Mouse (Mus musculus): ENCODE data around the gene Tubg2.
"Not testable (repeated sequence)": the region's sequence is repeated elsewhere in the genome, so short reads cannot be mapped to it uniquely, and the experiment has no call there.

Gene Tubg2

DNA sequence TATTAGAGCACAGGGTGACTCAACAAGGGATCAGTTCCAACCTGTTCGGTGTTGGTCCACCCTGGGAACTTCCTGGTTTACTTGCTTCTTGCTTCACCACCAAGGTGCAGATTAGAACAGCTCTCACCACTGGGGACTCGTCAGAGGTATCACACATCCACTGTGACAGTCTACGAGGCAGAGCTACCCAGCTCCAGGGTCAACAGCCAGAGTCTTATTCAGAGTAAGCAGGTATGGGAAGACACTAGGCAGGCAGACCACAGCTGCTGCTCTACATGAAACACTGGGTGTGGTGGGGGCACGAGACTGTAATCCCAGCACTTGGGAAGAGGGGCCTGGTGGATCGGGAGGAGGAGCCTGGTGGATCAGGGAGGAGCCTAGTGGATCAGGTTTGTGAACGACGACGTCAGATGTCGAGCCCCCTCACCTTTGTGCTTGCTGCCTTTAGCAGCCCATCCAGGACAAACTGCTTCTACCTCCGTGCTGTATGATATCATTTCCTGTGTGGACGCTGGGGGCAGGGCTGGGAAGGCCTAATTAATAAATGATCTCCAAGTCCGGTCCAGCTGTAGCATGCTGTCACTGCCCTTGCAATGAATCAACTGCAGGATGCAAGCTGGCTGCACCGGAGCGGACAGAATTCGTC lies 17.0 kb upstream of the Tubg2 start:
- no peak for DNase-seq (ENCODE audit: low read depth, low spot score)

DNA sequence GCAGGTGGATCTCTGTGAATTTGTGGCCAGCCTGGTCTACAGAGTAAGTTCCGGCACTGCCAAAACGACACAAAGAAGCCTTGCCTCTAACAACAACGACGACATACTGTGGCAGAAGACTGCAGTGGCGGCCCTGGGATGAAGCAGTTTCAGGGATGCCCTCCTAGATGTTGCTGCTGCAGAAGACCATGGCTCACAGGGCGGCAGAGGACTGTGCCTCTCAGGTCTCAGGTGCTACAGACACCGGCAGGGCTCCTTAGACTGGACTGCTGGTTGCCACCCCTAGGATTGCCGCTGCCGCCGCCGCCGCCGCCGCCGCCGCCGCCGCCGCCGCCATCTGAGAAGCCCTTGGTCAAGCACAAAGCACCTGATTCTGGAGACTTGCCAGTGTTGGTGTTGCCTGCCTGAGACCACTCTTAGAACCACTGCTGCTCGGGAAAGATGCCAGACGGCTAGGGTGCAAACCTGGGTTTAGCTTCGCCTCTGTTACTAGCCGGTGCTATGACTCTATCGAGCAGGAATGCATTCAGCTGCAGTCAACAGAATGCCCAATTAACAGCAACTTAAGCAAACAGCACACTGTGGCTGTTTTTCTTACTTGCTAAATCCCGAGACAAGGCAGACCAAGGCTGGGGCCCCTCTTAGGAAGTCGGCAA lies 15.4 kb upstream of the Tubg2 start:
- DNase-seq (ENCODE audit: low read depth, low spot score), result no peak

DNA sequence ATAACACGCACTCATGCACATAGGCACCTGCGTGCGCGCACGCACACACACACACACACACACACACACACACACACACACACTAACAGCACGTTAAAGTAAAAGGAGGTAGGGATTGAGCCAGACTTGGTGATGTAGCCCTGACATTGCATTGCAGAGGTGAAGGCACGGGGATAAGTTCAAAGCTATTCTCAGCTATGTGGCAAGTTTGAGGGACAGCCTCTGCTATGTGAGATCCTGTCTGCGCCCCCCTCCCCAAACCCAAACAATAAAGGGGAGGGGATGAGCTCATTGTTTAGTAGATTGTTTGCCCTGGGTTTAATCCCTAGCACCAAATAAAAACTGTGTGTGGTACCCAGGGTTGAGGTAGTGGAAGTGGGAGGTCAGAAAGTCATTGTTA lies 14.6 kb upstream of the Tubg2 start:
- no peak for DNase-seq (ENCODE audit: low read depth, low spot score)

DNA sequence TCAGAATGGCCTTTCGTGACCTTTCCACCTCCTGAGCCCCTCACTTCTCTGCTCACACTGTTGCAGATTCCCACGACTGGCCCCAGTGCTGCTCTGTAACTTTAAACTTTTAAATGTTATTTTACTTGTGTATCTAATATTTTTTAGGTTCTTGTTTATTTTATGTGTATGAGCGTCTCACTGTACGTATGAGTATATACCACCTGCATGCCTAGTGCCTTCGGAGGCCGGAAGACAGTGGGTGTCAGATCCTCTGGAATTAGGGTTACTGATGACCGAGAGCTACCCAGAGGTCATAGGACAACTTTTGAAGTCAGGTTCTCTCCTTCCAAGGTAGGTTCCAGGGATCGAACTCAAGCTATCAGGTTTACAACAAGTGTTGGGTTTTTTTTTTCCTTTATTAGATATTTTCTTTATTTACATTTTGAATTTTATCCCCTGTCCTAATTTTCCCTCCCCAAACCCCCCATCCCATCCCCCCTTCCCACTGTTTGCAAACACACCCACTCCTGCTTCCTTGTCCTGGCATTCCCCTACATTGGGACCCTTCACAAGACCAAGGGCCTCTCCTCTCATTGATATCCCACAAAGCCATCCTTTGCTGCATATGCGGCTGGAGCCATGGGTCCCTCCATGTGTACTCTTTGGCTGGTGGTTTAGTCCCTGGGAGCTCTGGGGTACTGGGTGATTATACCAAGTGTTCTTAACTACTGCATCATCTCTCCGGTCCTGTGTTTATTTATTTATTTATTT lies 13.3 kb upstream of the Tubg2 start:
- DNase-seq (ENCODE audit: low read depth, low spot score), result no peak

DNA sequence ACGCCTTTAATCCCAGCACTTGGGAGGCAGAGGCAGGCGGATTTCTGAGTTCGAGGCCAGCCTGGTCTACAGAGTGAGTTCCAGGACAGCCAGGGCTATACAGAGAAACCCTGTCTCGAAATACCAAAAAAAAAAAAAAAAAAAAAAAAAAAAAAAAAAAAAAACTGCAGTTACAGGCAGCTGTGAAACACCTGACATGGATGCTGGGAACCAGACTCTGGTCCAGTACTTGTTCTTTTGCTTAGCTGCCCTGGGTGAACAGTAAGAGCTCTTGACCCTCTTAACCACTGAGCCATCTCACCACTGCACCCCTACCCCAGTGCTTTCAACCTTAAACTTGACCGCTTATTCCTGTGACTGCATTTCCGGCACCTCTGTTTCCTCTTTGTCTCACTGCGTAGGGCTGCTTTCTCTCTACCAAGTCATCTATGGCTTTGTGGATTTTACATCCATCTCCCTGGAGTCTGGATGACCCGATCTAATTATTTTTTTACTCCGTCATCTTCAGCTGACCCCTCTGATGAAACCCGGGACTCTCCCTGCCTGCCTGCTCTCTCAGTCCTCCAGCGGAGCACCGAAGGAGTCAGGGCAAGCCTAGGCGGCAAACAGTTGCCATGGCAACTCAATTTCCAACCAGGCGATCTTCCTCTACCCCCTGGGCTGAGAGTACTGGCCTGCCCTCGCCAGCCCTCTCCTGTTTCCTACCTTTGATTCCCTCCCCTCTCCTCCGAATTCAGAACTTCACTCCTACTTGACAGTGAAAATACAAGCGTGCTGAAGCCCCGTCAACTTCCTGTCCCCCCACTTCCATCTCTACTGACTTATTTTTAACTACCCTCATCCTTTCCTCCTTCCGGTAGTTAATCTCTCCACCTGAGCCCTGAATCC lies 12.1 kb upstream of the Tubg2 start:
- DNase-seq (ENCODE audit: low read depth, low spot score), result no peak

DNA sequence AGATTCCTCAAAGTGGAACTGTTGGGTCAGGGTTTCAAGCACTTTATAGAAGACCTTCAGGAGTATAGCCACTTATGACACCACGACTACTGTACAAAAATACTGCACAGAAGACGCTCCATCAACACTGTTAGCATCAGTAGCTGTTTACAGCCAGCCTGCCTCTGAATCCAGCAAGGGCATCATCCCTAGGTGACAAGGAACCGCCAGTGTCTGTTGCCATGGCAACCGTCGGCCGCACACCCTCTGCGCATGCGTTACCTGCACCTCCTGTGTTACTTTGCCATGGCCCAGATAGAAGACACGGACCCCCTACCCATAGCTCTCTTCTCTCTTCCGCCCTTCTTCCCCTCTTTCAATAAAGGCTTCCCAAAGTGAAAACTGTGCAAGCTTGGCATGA lies 9.3 kb upstream of the Tubg2 start:
- no peak for DNase-seq (ENCODE audit: low read depth, low spot score)

DNA sequence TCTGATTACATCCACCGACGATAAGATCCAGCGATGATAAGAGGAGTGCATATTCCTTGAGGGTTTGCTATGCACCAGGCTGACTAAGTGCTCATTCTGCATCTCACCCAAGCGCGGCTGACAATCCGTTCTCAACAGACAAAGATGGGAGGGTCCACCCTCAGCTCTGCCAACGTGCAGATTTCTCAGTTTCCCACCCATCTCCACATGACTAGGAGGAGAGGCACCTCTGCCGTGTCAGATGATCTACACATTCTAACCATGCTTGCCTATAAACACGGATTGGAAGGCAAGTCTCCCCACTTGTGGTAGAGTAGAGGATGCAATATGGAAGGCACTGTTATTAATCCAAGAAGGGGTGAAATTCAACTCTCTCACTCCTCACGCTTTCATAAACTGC lies 7.0 kb upstream of the Tubg2 start:
- no peak for DNase-seq (ENCODE audit: low read depth, low spot score)

DNA sequence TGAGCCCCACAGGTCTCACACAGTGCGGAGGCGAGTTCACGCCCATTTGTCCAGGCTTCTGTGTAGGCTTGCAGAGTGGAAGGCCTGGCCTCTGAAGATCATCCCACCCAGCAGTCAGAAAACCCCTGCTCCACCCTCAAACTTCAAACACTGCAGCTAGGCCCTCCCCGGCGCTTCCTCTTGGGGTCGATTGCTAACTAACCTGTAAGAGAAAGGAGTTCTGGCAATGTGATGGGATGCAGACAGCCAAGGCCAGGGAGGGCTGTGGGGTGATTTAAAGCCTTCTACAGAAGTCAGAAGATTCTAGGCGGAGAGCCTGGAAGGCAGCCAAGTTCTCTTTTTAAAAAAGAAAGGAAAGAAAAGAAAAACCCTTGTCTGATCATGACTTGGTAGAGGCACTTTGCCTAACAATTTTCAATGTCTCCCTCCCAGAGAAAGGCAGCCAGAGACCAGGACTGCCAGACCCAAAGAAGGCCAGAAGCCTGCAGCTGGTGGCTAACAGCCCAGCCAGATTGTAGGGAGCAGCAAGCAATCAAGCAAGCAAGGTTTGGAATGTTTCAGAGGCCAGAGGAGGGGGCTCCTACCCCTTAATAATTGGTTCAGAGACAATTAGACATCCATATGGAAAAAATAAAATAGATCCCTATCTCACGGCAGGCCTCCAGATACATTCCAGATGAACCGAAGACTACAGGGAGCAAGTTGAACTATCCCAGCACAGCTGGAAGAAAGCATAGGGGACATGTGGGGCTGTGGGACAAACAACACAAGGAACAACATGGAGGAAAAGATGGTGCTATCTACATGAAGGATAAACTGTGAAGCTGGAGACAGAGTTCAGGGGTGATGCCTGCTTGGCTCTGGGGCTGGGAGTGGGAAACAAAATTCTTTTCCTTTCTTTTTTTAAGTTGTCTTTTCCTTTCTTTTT lies 6.3 kb upstream of the Tubg2 start:
- DNase-seq (ENCODE audit: low read depth, low spot score), result no peak

DNA sequence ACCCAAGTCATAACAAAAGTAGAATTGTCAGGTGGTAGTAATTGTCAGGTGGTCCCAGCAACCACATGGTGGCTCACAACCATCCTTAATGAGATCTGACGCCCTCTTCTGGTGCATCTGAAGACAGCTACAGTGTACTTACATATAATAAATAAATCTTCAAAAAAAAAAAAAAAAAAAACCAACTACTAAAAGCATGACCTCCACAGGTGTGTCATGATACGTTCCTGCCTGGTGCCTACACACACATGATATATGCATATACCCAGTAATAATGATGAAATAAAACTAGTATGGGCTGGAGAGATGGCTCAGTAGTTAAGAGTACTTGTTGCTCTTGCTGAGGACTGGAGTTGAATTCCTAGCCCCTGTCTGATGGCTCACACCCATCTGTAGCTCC lies 4.6 kb upstream of the Tubg2 start:
- no peak for DNase-seq (ENCODE audit: low read depth, low spot score)

DNA sequence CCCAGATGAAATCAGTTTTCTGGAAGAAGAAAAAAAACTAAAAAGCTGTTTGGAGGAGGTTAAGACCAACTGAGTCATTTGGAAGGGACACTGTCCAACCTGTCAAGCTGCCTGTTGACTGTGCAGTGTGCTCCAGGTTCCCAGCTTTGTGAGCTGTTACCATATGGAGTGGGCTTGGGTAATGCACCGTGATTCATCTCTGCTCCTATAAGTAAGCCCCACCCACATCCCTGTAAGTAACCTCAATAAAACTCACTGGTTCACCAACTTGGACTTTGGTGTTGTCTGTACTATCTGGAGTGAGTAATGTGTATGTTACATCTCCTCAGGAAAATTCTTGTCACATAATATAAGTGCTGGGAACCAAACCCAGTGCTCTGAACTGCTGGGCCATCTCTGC lies 2.9 kb upstream of the Tubg2 start:
- no peak for DNase-seq (ENCODE audit: low read depth, low spot score)

DNA sequence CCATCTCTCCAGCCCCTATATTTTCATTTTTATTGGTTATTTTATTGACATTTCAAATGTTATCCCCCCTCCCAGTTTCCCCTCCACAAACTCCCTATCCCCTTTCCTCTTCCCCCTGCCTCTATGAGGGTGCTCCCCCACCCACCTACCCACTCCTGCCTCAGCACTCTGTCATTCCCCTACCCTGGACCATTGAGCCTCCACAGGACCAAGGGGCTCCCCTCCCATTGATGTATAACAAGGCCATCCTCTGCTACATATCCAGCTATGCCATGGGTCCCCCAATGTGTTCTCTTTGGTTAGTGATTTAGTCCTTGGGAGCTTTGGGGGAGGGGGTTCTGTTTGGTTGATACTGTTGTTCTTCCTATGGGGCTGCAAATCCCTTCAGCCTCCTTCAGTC lies 1.1 kb upstream of the Tubg2 start:
- no peak for DNase-seq (ENCODE audit: low read depth, low spot score)

DNA sequence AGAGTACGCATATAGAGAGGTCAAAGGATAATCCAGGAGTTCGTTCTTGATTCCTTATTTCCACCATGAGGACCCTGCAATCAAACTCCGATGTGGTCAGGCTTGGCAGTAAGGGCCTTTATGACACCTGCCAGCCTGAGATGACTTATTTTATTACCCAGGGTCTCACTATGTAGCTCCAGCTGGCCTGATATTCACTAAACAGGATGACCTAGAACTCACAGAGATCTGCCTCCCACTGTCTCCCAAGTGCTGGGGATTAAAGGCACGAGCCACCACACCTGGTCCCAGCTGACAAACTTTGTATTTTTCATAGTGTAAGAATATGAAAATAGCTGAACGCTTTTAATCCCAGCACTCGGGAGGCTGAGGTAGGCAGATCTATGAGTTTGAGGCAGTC lies 556 bp upstream of the Tubg2 start:
- no peak for DNase-seq (ENCODE audit: low read depth, low spot score)

DNA sequence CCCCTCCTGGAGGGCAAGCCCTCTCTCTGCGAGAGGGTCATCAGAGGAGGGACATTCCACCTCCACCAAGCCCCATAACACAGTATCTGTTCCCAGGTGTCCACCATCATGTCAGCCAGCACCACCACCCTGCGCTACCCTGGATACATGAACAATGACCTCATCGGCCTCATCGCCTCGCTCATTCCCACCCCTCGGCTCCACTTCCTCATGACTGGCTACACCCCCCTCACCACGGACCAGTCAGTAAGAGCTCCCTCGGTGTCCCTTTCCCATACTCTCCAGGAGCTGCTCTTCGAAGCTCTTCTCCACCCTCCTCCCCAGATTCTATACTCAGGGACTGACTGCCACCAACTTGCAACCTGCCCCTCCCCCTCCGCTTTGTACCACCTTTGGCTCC lies 4.4 kb downstream of the Tubg2 start:
- not testable (repeated sequence) for DNase-seq (ENCODE audit: low read depth, low spot score)

DNA sequence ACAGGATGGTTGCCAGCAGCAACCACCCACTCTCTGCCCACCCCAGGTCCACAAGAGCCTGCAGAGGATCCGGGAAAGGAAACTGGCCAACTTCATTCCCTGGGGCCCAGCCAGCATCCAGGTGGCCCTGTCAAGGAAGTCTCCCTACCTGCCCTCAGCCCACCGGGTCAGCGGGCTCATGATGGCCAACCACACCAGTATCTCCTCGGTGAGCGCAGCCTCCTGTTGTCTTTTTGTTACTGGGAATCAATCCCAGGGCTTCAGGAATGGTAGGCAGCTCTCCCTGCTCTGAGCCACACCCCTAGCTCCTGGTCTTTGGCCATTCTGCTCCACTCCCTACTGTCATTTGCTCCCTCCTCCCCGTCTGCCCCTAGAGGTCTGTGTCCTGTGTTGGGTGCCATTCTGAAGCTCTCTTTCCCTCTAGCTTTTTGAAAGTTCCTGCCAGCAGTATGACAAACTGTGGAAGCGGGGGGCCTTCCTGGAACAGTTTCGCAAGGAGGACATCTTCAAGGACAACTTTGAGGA lies 5.3 kb downstream of the Tubg2 start:
- DNase-seq (ENCODE audit: low read depth, low spot score), result not testable (repeated sequence)

DNA sequence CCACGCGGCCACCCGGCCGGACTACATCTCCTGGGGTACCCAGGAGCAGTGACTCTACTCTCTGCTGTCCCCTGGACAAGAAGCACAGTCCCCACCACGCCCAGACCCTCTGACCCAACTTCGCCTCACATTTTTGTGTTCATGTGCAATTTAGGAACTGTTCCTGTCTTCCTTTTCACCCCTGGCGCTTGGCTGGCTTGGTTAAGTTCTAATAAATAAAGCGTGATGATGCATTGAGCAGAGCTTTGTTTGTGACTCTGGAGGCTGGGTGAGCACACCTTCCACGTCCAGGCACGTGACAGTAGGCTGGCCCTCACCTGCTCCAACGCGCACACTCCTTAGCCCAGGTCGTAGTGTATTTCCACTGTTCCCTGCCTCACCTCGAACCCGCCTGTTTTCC lies 5.8 kb downstream of the Tubg2 start:
- DNase-seq (ENCODE audit: low read depth, low spot score), result no peak

DNA sequence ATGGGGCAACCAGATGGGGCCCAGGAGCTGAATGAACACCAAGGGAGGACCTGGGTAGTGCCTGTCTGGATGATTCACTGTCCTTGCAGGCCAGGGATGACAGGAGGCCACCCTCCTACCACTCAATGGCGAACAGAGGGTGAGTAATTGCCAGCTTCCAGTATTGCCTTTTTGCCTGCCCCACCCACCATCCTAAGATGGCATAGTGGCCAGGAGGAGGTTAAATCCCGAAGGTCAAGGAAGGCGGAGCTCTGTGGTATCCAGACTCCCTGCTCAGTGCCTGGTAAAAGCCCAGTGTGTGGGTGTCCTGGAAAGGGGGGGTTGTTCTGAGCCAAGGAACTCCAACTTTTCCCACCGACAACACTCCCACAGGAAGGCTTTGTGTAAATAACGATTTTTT lies 6.6 kb downstream of the Tubg2 start:
- DNase-seq (ENCODE audit: low read depth, low spot score), result no peak

DNA sequence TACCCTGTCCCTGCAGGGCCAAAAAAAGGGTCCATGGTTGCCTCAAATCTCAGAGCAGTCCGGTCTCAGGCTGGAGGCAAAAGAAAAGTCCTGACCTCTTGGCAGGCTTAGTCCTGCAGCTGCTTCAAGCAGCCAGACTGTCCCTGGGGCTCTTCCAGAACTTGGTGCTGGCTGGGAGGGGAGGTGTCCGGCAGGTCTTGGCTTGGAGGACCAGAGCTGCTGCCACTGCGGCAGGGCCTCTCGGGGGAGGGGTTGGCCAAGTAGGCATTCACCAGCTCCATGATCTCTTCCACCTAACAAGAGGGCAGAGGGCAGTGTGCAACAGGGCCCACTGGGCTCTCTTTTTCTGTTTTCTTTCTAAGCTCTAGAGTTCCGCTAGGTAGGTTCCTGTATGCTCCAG lies 7.1 kb downstream of the Tubg2 start:
- DNase-seq (ENCODE audit: low read depth, low spot score), result no peak

DNA sequence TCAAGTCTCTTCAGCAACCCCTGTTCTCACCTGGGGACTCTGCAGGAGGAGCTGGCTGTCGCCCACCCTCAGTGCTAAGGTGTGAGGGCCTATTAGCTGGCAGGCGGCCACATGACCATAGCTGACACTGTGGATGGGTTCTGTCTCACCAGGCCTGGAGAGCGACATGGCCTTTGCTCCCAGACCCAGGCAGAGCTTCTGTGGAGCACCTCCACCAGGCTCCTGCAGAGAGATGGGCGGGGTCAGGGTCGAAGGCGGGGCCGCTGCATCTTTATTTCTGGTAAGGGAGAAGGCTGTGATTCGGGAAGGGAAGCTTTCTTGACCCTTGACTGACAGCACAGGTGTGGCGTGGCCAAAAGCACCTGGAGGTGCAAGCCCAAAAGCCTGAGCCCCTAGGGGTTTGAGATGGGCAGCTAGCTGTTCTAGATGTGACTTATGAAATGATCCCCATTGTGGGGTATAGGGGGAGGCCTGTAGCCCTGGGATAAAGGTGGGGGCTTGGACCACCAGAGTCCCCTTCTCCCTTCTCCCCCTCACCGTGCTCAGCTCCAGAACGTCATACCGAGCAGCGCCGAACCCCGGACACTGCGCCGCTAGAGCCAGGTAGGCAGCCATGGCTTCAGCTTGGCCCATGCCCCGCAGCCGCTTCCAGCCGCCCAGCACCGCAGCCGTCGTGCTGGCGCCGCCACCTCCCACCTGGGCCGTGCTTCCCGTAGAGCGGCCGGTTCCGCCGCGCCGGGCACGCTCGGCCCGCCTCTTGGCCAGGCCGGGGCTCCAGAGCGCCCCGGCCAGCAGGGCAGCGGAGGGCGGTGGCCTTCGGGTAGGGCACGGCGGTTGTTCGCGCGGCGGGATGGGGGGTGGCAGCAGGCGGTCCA lies 8.0 kb downstream of the Tubg2 start:
- no peak for DNase-seq (ENCODE audit: low read depth, low spot score)

DNA sequence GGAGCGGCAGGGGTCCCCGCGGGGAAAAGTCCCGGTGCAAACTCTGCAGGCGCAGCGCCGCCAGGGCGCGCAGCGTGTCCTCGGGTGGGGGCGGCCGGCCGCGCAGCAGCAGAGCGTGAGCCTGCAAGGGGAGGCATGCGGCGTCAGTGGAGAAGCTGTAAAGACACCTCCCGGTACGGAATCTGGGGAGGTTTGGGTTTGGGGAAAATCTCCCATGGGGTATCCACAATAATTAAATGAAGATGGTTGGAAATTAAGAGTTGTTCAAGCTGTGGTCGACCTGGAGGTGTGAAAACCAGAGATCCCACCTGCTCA lies 8.6 kb downstream of the Tubg2 start:
- no peak for DNase-seq (ENCODE audit: low read depth, low spot score)

All from embryo, embryonic 11.5 days (tissue).